Mouse (Mus musculus) spleen, adult 2 months (tissue): Measurements from ENCODE around the gene Hist1h4f.

Experiments
- CTCF ChIP-seq: fragments of 200-500 bp; IDR thresholded peaks from 2 replicates; pipeline ENCODE4 v1.5.1; 2011; ENCODE audit warnings: mild to moderate bottlenecking, inconsistent platforms; ENCODE audit not compliant: insufficient read depth, insufficient read length, insufficient replicate concordance; ENCODE audit errors: extremely low read depth
- POLR2A ChIP-seq: fragments of 200-500 bp; IDR thresholded peaks from 2 replicates; pipeline ENCODE4 v1.6.1; 2011; ENCODE audit warnings: low read depth, low read length, inconsistent platforms

GRCm38 (mm10) chr13:23546694-23547093 is 4.8 kb downstream of the Hist1h4f start:
- no peak for TF ChIP-seq CTCF
- TF ChIP-seq POLR2A: no peak
